Mouse (Mus musculus): Measurements from ENCODE around the gene 2410004P03Rik. TPM values are rescaled to one million over a fixed set of nuclear protein-coding genes. Genes with fewer than 3 reads are reported as not detected.

The 2410004P03Rik gene
- polyA plus RNA-seq, 1 experiment from 2014 or later, result 1.6 TPM

GRCm38 (mm10) chr12:17015711-17016110, 4.2 kb upstream of the 2410004P03Rik start:
- Histone ChIP-seq H3K9ac (no peak overlapping the region), H3K27me3 (no peaks in the 10 kb centered on the region), H3K27ac (replicated peaks) (no peak overlapping the region), H3K4me1 (replicated peaks) (peaks cover 7% of the 10 kb centered on the region), H3K4me2 (no peak overlapping the region), H3K4me3 (no peak overlapping the region), H3K9me3 (no peaks in the 10 kb centered on the region), H3K36me3 (no peaks in the 10 kb centered on the region)
- ATAC-seq (ENCODE audit: low read depth), result no peak
- WGBS, result 91% methylated on average over 2 of the region's 2 CpGs

- Histone ChIP-seq H3K9ac (no peak overlapping the region), H3K4me3 (no peak overlapping the region), H3K27ac (replicated peaks) (no peak overlapping the region), H3K4me2 (no peak overlapping the region), H3K27me3 (no peaks in the 10 kb centered on the region), H3K9me3 (no peaks in the 10 kb centered on the region), H3K4me1 (replicated peaks) (peaks cover 7% of the 10 kb centered on the region), H3K36me3 (no peaks in the 10 kb centered on the region)
- 66% methylated on average over 2 of the region's 2 CpGs for WGBS
- ATAC-seq (ENCODE audit: low read depth), result no peak
Observed at GRCm38 (mm10) chr12:17012067-17012899, 756 bp upstream of the 2410004P03Rik start.

- H3K27me3 ChIP-seq, result no peaks in the 10 kb centered on the region
- no peaks in the 10 kb centered on the region for H3K36me3 ChIP-seq
- no peak overlapping the region for H3K4me2 ChIP-seq
- no peak overlapping the region for H3K4me3 ChIP-seq
- no peak overlapping the region for H3K27ac ChIP-seq (replicated peaks)
- H3K9ac ChIP-seq, result no peak overlapping the region
- ATAC-seq (ENCODE audit: low read depth), result no peak
- WGBS, result 93% methylated on average over 6 of the region's 6 CpGs
- no peaks in the 10 kb centered on the region for H3K9me3 ChIP-seq
- peaks cover 7% of the 10 kb centered on the region for H3K4me1 ChIP-seq (replicated peaks)
Observed at GRCm38 (mm10) chr12:17009466-17009865, 2.1 kb downstream of the 2410004P03Rik start.

GRCm38 (mm10) chr12:17001211-17001610, 10.3 kb downstream of the 2410004P03Rik start:
- no peak for ATAC-seq (ENCODE audit: low read depth)
- whole genome bisulfite sequencing, result 41% methylated on average over 4 of the region's 4 CpGs
- Histone ChIP-seq H3K9ac (no peak overlapping the region), H3K27ac (replicated peaks) (no peak overlapping the region), H3K4me2 (no peak overlapping the region), H3K9me3 (no peaks in the 10 kb centered on the region), H3K27me3 (peaks cover 53% of the 10 kb centered on the region), H3K4me1 (replicated peaks) (peaks cover 18% of the 10 kb centered on the region), H3K4me3 (no peak overlapping the region), H3K36me3 (no peaks in the 10 kb centered on the region)

- Histone ChIP-seq H3K4me1 (replicated peaks) (peaks cover 18% of the 10 kb centered on the region), H3K4me2 (no peak overlapping the region), H3K36me3 (no peaks in the 10 kb centered on the region), H3K9me3 (no peaks in the 10 kb centered on the region), H3K27ac (replicated peaks) (no peak overlapping the region), H3K9ac (no peak overlapping the region), H3K4me3 (no peak overlapping the region), H3K27me3 (peaks cover 53% of the 10 kb centered on the region)
- no peak for ATAC-seq (ENCODE audit: low read depth)
- WGBS, result 56% methylated on average over 6 of the region's 6 CpGs
Observed at GRCm38 (mm10) chr12:17000628-17001027, 10.9 kb downstream of the 2410004P03Rik start.

GRCm38 (mm10) chr12:16999739-17000497, 11.6 kb downstream of the 2410004P03Rik start, which contains the start of gene Pqlc3:
TSS of gene Pqlc3 (minus strand) at chr12:17000408.
- Histone ChIP-seq H3K4me2 (peak within 1 kb of the TSS; percentile 81), H3K36me3 (no peaks in the 10 kb centered on the region), H3K9me3 (no peaks in the 10 kb centered on the region), H3K27me3 (peaks cover 53% of the 10 kb centered on the region), H3K4me3 (peak within 1 kb of the TSS; percentile 46), H3K4me1 (replicated peaks) (peaks cover 18% of the 10 kb centered on the region), H3K9ac (peak within 1 kb of the TSS; percentile 49; the same call in 1 of the 2 replicates), H3K27ac (replicated peaks) (no peak within 1 kb of the TSS)
- 2% methylated on average over 57 of the region's 57 CpGs for WGBS
- ATAC-seq (ENCODE audit: low read depth), result peak; percentile 55

- ATAC-seq (ENCODE audit: low read depth), result no peak
- WGBS, result 8% methylated on average over 10 of the region's 10 CpGs
Observed at GRCm38 (mm10) chr12:16999146-16999545, 12.4 kb downstream of the 2410004P03Rik start.

GRCm38 (mm10) chr12:16996886-16997462, 14.6 kb downstream of the 2410004P03Rik start:
- H3K9ac ChIP-seq, result no peak overlapping the region
- no peak overlapping the region for H3K4me2 ChIP-seq
- H3K36me3 ChIP-seq, result no peaks in the 10 kb centered on the region
- H3K4me1 ChIP-seq (replicated peaks), result peaks cover 18% of the 10 kb centered on the region
- H3K27me3 ChIP-seq, result peaks cover 51% of the 10 kb centered on the region
- no peak for ATAC-seq (ENCODE audit: low read depth)
- no peak overlapping the region for H3K27ac ChIP-seq (replicated peaks)
- no peaks in the 10 kb centered on the region for H3K9me3 ChIP-seq
- H3K4me3 ChIP-seq, result no peak overlapping the region
- WGBS, result 88% methylated on average over 5 of the region's 5 CpGs

More at GRCm38 (mm10) chr12:16999146-16999545, 12.4 kb downstream of the 2410004P03Rik start:
- peak overlapping the region; percentile 81 for H3K4me2 ChIP-seq
- peaks cover 53% of the 10 kb centered on the region for H3K27me3 ChIP-seq
- H3K4me3 ChIP-seq, result peak overlapping the region; percentile 46
- no peak overlapping the region for H3K27ac ChIP-seq (replicated peaks)
- no peaks in the 10 kb centered on the region for H3K9me3 ChIP-seq
- no peak overlapping the region for H3K9ac ChIP-seq
- peaks cover 18% of the 10 kb centered on the region for H3K4me1 ChIP-seq (replicated peaks)
- no peaks in the 10 kb centered on the region for H3K36me3 ChIP-seq

- Histone ChIP-seq H3K4me1 (replicated peaks) (peaks cover 18% of the 10 kb centered on the region), H3K27ac (replicated peaks) (no peak overlapping the region), H3K4me2 (no peak overlapping the region), H3K4me3 (no peak overlapping the region), H3K9ac (no peak overlapping the region), H3K9me3 (no peaks in the 10 kb centered on the region), H3K36me3 (no peaks in the 10 kb centered on the region), H3K27me3 (peaks cover 44% of the 10 kb centered on the region)
- no peak for ATAC-seq (ENCODE audit: low read depth)
- WGBS, result 87% methylated on average over 5 of the region's 5 CpGs
Observed at GRCm38 (mm10) chr12:16996281-16996680, 15.2 kb downstream of the 2410004P03Rik start.

GRCm38 (mm10) chr12:16994291-16994690, 17.2 kb downstream of the 2410004P03Rik start:
- ATAC-seq (ENCODE audit: low read depth), result no peak
- Histone ChIP-seq H3K27ac (replicated peaks) (no peak overlapping the region), H3K4me2 (no peak overlapping the region), H3K9ac (no peak overlapping the region), H3K4me1 (replicated peaks) (peaks cover 8% of the 10 kb centered on the region), H3K36me3 (0 out of 2 replicates have a peak, but pooled peaks cover 7% of the 10 kb centered on the region), H3K4me3 (no peak overlapping the region), H3K27me3 (peaks cover 25% of the 10 kb centered on the region), H3K9me3 (no peaks in the 10 kb centered on the region)
- 84% methylated on average over 2 of the region's 2 CpGs for WGBS

GRCm38 (mm10) chr12:16992355-16992754, 19.2 kb downstream of the 2410004P03Rik start:
- Histone ChIP-seq H3K27ac (replicated peaks) (no peak overlapping the region), H3K9me3 (no peaks in the 10 kb centered on the region), H3K36me3 (0 out of 2 replicates have a peak, but pooled peaks cover 10% of the 10 kb centered on the region), H3K9ac (no peak overlapping the region), H3K27me3 (peaks cover 6% of the 10 kb centered on the region), H3K4me2 (no peak overlapping the region), H3K4me1 (replicated peaks) (no peaks in the 10 kb centered on the region), H3K4me3 (no peak overlapping the region)
- 88% methylated on average over 2 of the region's 2 CpGs for WGBS
- ATAC-seq (ENCODE audit: low read depth), result no peak

GRCm38 (mm10) chr12:16991376-16991775, 20.2 kb downstream of the 2410004P03Rik start:
- H3K27me3 ChIP-seq, result no peaks in the 10 kb centered on the region
- no peak for ATAC-seq (ENCODE audit: low read depth)
- 86% methylated on average over 2 of the region's 2 CpGs for WGBS
- no peak overlapping the region for H3K27ac ChIP-seq (replicated peaks)
- no peaks in the 10 kb centered on the region for H3K4me1 ChIP-seq (replicated peaks)
- H3K9me3 ChIP-seq, result no peaks in the 10 kb centered on the region
- H3K36me3 ChIP-seq, result 0 out of 2 replicates have a peak, but pooled peaks cover 16% of the 10 kb centered on the region
- H3K4me2 ChIP-seq, result no peak overlapping the region
- H3K9ac ChIP-seq, result no peak overlapping the region
- H3K4me3 ChIP-seq, result no peak overlapping the region
